Mouse (Mus musculus): ENCODE results near the gene Orm3. TPM values are rescaled to one million over a fixed set of nuclear protein-coding genes. Genes with fewer than 3 reads are reported as not detected.
A peak's percentile ranks its signal among the peaks of the same experiment; 100 is the strongest.

The Orm3 gene
- polyA plus RNA-seq, 1 experiment = not detected

DNA sequence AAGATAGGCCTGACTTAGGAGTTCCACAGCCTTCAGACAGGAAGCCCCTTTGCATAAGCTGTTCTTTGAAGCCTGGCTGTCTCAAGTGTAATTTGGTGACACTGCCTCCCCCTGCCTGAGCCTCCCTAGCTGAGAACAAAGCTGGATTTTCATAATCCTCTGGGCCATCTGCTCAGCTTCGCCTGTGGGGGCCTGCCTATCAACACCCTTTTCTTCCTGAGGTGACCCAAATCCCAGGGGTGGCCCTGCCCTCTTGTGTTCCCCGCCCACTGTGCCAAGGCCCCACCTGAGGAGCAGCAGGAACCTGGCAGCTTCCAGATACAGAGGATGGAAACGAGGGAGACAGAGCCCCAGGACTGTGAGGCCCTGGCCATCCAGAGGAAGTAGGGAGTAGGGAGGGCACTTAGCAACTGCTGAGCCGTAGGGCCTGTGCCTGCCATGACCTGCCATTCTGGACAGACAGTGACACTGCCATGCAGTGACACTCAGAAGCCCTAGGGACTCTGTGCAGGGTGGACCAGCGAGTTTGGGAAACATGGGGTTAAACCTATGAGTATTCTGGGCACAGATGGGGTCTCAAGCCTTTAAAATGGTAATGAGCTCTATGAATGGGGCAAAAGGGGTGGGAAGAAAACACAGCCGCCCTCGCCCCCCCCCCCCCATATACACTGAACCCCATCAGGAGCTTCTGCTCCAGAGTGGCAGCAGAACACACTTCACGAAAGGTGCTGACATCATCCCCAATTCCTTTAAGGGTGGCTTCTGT is 33.3 kb downstream of the Orm3 start:
- DNase-seq (ENCODE audit: low read depth) = peak; percentile 93
- TF ChIP-seq CTCF (IDR thresholded peaks at IDR 0.05; ENCODE audit: borderline replicate concordance, extremely low read depth, insufficient read depth, insufficient read length) (no peak), POLR2A (IDR thresholded peaks at IDR 0.05; ENCODE audit: borderline replicate concordance, extremely low read depth, insufficient read depth, insufficient read length, poor library complexity, severe bottlenecking) (no peak)

DNA sequence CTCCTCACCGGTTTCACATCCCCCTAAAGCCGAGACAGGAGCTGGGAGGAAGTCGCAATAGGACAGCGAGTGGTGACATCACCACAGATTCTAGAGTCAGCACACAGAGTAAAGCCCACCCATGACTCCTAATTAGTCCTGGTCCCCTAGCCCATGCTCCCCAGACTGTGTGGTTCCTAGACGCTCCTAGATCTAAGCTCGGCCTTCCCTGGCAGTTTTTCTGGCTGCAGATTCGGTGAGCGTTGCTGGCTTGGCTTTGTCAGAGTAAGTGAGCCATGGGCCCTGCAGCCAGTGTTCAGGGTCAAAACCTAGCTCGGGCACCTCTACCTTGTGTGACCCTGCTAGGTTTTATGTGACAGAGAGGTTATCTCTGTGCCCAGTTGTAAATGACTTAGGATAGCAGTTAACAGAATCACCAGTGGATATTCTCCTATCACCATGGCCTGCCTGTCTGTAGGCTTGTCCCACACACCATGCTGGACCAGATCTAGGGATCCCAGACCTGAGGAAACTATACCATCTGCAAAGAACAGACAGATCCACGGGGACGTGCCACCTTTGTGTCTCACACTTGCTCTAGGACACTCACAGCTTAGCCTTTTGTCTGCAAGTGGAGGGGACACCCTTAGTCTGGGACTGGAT is 34.0 kb downstream of the Orm3 start:
- TF ChIP-seq CTCF (IDR thresholded peaks at IDR 0.05; ENCODE audit: borderline replicate concordance, extremely low read depth, insufficient read depth, insufficient read length) = no peak
- TF ChIP-seq POLR2A (IDR thresholded peaks at IDR 0.05; ENCODE audit: borderline replicate concordance, extremely low read depth, insufficient read depth, insufficient read length, poor library complexity, severe bottlenecking) = no peak
- peak; percentile 83 for DNase-seq (ENCODE audit: low read depth)

DNA sequence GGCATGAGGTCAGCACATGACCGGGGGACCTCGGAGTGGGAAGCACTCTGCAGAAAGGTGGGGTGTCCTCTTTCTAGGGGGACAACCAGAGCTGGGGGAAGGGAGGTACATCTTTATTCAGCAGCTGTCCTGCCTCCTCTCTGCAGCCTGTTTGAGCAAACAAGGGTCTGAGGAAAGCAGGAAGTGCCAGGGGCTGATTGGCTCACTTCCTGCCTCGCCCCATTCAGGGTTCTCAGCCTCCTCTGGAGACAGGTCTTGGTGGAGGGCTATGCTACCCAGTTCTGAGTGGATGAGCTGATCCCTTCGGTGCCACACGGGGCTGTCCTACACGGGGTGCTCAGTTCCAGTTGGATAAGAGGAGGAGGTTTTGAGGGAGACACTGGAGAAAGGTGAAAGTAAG is 35.4 kb downstream of the Orm3 start:
- no peak for DNase-seq (ENCODE audit: low read depth)
- TF ChIP-seq POLR2A (IDR thresholded peaks at IDR 0.05; ENCODE audit: borderline replicate concordance, extremely low read depth, insufficient read depth, insufficient read length, poor library complexity, severe bottlenecking) = no peak
- no peak for TF ChIP-seq CTCF (IDR thresholded peaks at IDR 0.05; ENCODE audit: borderline replicate concordance, extremely low read depth, insufficient read depth, insufficient read length)

DNA sequence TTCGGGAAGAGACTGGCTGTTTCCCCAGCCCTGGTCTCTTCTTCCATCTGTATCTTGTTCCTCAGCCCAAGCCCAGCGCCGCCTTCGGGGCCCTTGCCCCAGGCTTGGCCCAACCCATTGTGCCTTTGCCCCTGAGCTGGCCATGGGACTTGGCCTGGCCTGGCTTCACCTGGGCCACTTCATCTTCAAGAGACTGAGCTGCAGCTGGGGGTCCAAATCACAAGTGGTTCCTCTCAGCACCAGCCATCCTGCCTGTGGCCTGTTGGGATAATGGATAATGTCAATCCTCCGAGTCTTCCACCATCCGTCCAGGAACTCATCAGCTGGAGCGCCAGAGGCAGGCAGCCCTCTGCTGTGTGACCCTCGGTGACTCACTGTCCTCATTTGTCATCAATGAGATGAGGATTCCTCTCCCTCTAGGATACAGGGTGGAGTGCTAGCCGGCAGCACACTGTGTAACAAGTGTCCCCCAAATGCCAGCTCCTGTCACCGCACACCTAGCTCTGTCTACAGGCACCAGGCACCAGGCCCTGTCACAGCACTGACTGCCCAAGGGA is 42.1 kb downstream of the Orm3 start:
- TF ChIP-seq CTCF (IDR thresholded peaks at IDR 0.05; ENCODE audit: borderline replicate concordance, extremely low read depth, insufficient read depth, insufficient read length) (no peak), POLR2A (IDR thresholded peaks at IDR 0.05; ENCODE audit: borderline replicate concordance, extremely low read depth, insufficient read depth, insufficient read length, poor library complexity, severe bottlenecking) (no peak)
- DNase-seq (ENCODE audit: low read depth) = no peak

DNA sequence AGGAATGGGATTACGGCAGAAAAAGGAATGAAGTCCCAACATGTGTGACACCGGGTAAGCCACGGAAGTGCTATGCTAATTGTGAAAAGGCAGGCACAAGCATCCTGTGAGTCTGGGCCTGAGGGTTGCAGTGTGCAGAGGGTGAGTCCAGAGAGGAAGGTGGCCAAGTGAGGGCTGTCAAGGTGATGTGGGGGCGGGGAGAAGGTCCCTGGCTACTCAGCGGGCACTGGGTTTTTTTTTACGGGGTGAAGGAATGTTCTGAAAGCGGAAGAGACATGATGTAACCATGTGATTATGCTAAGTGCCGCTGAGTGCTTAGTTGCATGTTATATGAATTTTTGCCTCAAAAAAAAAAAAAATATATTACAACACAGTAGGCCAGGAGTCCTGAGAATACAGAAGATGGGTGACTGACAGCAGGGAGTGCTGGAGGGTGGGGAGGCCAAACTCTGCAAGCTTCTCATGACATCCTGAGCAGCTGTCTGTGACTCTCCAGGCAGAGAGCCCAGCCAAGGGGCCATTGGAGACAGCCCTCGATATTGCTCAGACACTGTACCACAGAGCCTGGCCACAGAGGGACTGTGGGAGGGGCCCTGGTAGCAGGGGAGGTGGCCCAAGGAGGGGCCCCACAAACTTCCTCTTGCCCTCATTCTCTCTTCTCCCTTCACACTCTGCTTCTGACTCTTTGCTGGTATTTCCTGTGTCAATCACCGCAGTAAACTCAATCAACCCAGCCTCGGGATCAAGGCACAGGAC is 43.1 kb downstream of the Orm3 start:
- peak; percentile 35 for DNase-seq (ENCODE audit: low read depth)
- TF ChIP-seq CTCF (IDR thresholded peaks at IDR 0.05; ENCODE audit: borderline replicate concordance, extremely low read depth, insufficient read depth, insufficient read length) (no peak), POLR2A (IDR thresholded peaks at IDR 0.05; ENCODE audit: borderline replicate concordance, extremely low read depth, insufficient read depth, insufficient read length, poor library complexity, severe bottlenecking) (no peak)

DNA sequence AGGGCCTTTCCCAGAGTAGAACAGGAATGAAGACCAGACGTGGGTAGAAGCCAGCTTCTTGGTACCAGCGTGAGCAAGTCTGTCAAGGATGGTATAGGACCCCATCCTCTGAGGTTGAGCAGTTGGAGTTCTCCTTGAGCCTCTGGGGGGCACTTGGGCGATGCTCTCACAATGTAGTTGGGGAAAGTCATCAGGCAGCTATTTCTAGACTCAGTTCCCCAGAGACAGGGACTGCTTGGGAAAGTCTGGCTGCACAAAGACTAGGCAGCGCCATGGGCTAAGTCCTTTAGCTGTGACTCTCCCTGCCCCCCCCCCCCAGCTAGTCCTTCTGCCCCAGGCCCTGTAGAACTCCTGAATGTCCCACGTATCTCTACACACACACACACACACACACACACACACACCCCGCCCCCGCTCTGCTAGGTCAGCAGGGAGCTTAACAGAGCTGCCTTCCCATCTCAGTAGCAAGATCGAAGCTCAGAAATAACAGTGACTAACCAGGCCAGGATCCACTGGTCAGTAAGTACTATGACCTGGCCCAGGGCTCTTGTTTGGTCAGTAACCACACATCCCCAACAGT is 43.8 kb downstream of the Orm3 start:
- TF ChIP-seq POLR2A (IDR thresholded peaks at IDR 0.05; ENCODE audit: borderline replicate concordance, extremely low read depth, insufficient read depth, insufficient read length, poor library complexity, severe bottlenecking) (no peak), CTCF (IDR thresholded peaks at IDR 0.05; ENCODE audit: borderline replicate concordance, extremely low read depth, insufficient read depth, insufficient read length) (no peak)
- DNase-seq (ENCODE audit: low read depth) = peak; percentile 45

DNA sequence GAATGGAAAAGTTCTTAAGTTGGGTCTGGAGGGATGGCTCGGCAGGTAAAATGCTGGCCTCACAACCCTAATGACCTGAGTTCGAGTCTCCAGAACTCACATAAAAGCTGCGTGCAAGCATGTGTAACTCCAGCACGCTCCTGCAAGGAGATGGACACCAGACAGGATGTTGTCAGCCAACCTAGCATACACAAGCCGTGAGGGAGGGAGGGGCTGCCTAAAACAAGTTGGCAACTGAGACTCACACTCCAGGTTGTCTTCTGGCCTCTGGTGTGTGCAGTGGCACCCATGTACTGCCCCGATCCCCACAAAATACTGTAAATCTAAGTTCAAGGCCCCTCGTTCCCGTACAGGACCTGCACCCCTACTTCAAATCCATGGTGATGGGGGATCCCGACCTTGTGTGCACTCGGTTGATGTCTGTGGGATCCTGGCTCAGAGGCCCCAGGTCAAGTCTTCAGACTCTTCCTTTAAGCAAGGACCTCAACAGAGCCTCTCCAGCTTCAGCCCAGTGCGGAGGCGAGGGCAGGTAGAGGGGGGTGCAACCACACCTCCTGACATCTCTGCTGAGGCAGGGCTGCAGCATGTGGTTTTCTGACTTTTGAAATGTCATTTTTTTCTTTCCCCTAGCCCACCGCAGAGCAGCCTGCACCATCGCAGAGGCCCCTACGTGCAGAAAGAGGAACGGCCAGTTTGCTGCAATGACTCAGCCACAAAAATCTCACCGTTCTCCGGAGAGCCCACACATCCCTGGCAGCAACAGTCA is 44.8 kb downstream of the Orm3 start:
- DNase-seq (ENCODE audit: low read depth) = no peak
- TF ChIP-seq CTCF (IDR thresholded peaks at IDR 0.05; ENCODE audit: borderline replicate concordance, extremely low read depth, insufficient read depth, insufficient read length) = no peak
- no peak for TF ChIP-seq POLR2A (IDR thresholded peaks at IDR 0.05; ENCODE audit: borderline replicate concordance, extremely low read depth, insufficient read depth, insufficient read length, poor library complexity, severe bottlenecking)

DNA sequence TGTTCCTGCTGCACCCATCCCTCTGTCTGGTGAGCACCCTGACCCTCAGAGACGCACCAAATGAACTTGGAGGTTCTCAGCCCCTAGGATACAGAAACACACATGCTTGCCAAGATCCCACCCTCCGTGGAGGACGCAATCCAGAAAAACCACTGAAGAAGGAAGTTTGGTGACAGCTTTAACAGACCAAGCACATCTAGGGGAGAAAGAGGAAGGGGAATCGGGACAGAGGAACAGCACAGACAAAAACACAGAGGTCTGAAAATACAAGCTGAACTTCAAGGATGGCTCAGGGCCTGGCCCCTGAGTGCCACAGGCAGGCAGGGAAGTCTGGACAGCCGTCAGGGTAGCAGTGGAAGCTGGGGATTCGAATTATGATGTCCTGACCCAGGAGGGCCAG is 45.7 kb downstream of the Orm3 start:
- TF ChIP-seq CTCF (IDR thresholded peaks at IDR 0.05; ENCODE audit: borderline replicate concordance, extremely low read depth, insufficient read depth, insufficient read length) = no peak
- no peak for TF ChIP-seq POLR2A (IDR thresholded peaks at IDR 0.05; ENCODE audit: borderline replicate concordance, extremely low read depth, insufficient read depth, insufficient read length, poor library complexity, severe bottlenecking)
- no peak for DNase-seq (ENCODE audit: low read depth)

DNA sequence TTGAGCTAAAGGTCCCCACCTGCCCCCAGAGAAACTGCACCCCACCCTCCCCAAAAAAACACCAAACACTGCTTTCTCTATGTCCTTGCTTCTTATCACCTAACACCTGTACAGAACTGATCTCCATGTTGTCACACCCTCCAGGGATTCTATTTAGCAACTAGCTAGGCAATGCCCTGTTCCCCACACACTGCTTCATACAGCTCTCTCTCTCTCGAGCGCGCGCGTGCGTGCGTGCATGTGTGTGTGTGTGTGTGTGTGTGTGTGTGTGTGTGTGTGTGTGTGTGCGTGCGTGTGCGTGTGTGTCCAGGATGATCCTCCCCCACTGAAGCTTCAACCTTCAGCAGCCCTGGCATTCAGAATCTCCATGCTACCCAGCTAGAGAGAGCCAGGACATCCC is 46.1 kb downstream of the Orm3 start:
- no peak for DNase-seq (ENCODE audit: low read depth)
- TF ChIP-seq CTCF (IDR thresholded peaks at IDR 0.05; ENCODE audit: borderline replicate concordance, extremely low read depth, insufficient read depth, insufficient read length) (no peak), POLR2A (IDR thresholded peaks at IDR 0.05; ENCODE audit: borderline replicate concordance, extremely low read depth, insufficient read depth, insufficient read length, poor library complexity, severe bottlenecking) (no peak)

DNA sequence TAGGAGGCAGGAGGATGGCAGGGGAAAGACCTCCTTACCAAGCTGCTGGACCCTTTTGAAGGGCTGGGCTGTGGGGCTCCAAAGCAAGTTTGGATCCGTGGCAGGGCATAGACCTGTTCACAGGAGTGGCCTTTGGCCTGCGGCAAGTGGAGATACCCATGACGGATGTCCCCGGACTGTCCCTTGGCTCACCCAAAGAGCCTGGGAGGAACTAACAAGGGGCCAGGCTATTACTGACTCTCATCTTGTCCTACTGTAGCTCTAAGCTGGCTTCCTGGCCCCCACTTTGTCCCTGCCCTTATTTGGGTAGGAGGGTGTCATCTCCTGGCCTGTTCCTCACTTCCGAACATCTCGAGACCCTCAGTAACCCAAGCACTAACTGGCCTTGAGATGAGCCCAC is 46.6 kb downstream of the Orm3 start:
- TF ChIP-seq CTCF (IDR thresholded peaks at IDR 0.05; ENCODE audit: borderline replicate concordance, extremely low read depth, insufficient read depth, insufficient read length) (no peak), POLR2A (IDR thresholded peaks at IDR 0.05; ENCODE audit: borderline replicate concordance, extremely low read depth, insufficient read depth, insufficient read length, poor library complexity, severe bottlenecking) (no peak)
- no peak for DNase-seq (ENCODE audit: low read depth)

All from brain, embryonic 14.5 days (tissue).